Mouse (Mus musculus): ENCODE data around the gene Osbpl6. TPM values are rescaled to one million over a fixed set of nuclear protein-coding genes. Genes with fewer than 3 reads are reported as not detected.

Osbpl6 gene
- total and polyA plus RNA-seq, 3 experiments: 0.22 TPM; not detected in 2

GRCm38 (mm10) chr2:76496006-76496748 lies 89.9 kb downstream of the Osbpl6 start:
- H3K27me3 ChIP-seq (ENCODE audit: insufficient read depth, low read length): no peaks in the 10 kb centered on the region
- no peaks in the 10 kb centered on the region for H3K36me3 ChIP-seq (replicated peaks)
- DNase-seq (ENCODE audit: low spot score) (no peak), ATAC-seq (ENCODE audit: extremely low read depth, insufficient number of reproducible peaks, low FRiP score, poor library complexity, severe bottlenecking) (no peak)
- H3K9me3 ChIP-seq (replicated peaks): no peaks in the 10 kb centered on the region
- no peaks in the 10 kb centered on the region for H3K4me1 ChIP-seq (ENCODE audit: insufficient read depth, low read depth, low read length)
- no peak overlapping the region for H3K4me3 ChIP-seq (ENCODE audit: low read depth, low read length)
- TF ChIP-seq TAL1 (conservative IDR thresholded peaks at IDR 0.05; ENCODE audit: low read depth, low read length): no peak
- TF ChIP-seq CTCF (IDR thresholded peaks at IDR 0.05; ENCODE audit: low read depth, low read length): no peak
- no peak for TF ChIP-seq GATA1 (IDR thresholded peaks at IDR 0.05; ENCODE audit: borderline replicate concordance, low read length)
- no peak for TF ChIP-seq GATA2 (IDR thresholded peaks at IDR 0.05; ENCODE audit: borderline replicate concordance, low read depth, low read length)
- no peak for TF ChIP-seq POLR2AphosphoS5 (IDR thresholded peaks at IDR 0.05; ENCODE audit: insufficient replicate concordance, low read depth, low read length)

GRCm38 (mm10) chr2:76496749-76497140 lies 90.4 kb downstream of the Osbpl6 start:
- Histone ChIP-seq H3K4me1 (ENCODE audit: insufficient read depth, low read depth, low read length) (no peaks in the 10 kb centered on the region), H3K27me3 (ENCODE audit: insufficient read depth, low read length) (no peaks in the 10 kb centered on the region), H3K9me3 (replicated peaks) (no peaks in the 10 kb centered on the region), H3K4me3 (ENCODE audit: low read depth, low read length) (no peak overlapping the region), H3K36me3 (replicated peaks) (no peaks in the 10 kb centered on the region)
- DNase-seq (ENCODE audit: low spot score) (no peak), ATAC-seq (ENCODE audit: extremely low read depth, insufficient number of reproducible peaks, low FRiP score, poor library complexity, severe bottlenecking) (no peak)
- TF ChIP-seq CTCF (IDR thresholded peaks at IDR 0.05; ENCODE audit: low read depth, low read length): no peak
- no peak for TF ChIP-seq POLR2AphosphoS5 (IDR thresholded peaks at IDR 0.05; ENCODE audit: insufficient replicate concordance, low read depth, low read length)
- no peak for TF ChIP-seq GATA2 (IDR thresholded peaks at IDR 0.05; ENCODE audit: borderline replicate concordance, low read depth, low read length)
- no peak for TF ChIP-seq TAL1 (conservative IDR thresholded peaks at IDR 0.05; ENCODE audit: low read depth, low read length)
- no peak for TF ChIP-seq GATA1 (IDR thresholded peaks at IDR 0.05; ENCODE audit: borderline replicate concordance, low read length)

- no peak overlapping the region for H3K4me3 ChIP-seq (ENCODE audit: low read depth, low read length)
- ATAC-seq (ENCODE audit: extremely low read depth, insufficient number of reproducible peaks, low FRiP score, poor library complexity, severe bottlenecking): no peak
- TF ChIP-seq CTCF (IDR thresholded peaks at IDR 0.05; ENCODE audit: low read depth, low read length) (no peak), TAL1 (conservative IDR thresholded peaks at IDR 0.05; ENCODE audit: low read depth, low read length) (no peak), GATA2 (IDR thresholded peaks at IDR 0.05; ENCODE audit: borderline replicate concordance, low read depth, low read length) (no peak), POLR2AphosphoS5 (IDR thresholded peaks at IDR 0.05; ENCODE audit: insufficient replicate concordance, low read depth, low read length) (no peak), GATA1 (IDR thresholded peaks at IDR 0.05; ENCODE audit: borderline replicate concordance, low read length) (no peak)
- no peak for DNase-seq (ENCODE audit: low spot score)
- H3K4me1 ChIP-seq (ENCODE audit: insufficient read depth, low read depth, low read length): no peaks in the 10 kb centered on the region
- no peaks in the 10 kb centered on the region for H3K27me3 ChIP-seq (ENCODE audit: insufficient read depth, low read length)
- no peaks in the 10 kb centered on the region for H3K9me3 ChIP-seq (replicated peaks)
- H3K36me3 ChIP-seq (replicated peaks): no peaks in the 10 kb centered on the region
Measured at GRCm38 (mm10) chr2:76498891-76499290, 92.6 kb downstream of the Osbpl6 start.

GRCm38 (mm10) chr2:76504122-76504839 lies 98.0 kb downstream of the Osbpl6 start:
- Histone ChIP-seq H3K36me3 (replicated peaks) (no peaks in the 10 kb centered on the region), H3K9me3 (replicated peaks) (no peaks in the 10 kb centered on the region), H3K4me1 (ENCODE audit: insufficient read depth, low read depth, low read length) (no peaks in the 10 kb centered on the region), H3K4me3 (ENCODE audit: low read depth, low read length) (no peak overlapping the region), H3K27me3 (ENCODE audit: insufficient read depth, low read length) (no peaks in the 10 kb centered on the region)
- ATAC-seq (ENCODE audit: extremely low read depth, insufficient number of reproducible peaks, low FRiP score, poor library complexity, severe bottlenecking): no peak
- TF ChIP-seq TAL1 (conservative IDR thresholded peaks at IDR 0.05; ENCODE audit: low read depth, low read length) (no peak), GATA1 (IDR thresholded peaks at IDR 0.05; ENCODE audit: borderline replicate concordance, low read length) (no peak), CTCF (IDR thresholded peaks at IDR 0.05; ENCODE audit: low read depth, low read length) (no peak), POLR2AphosphoS5 (IDR thresholded peaks at IDR 0.05; ENCODE audit: insufficient replicate concordance, low read depth, low read length) (no peak), GATA2 (IDR thresholded peaks at IDR 0.05; ENCODE audit: borderline replicate concordance, low read depth, low read length) (no peak)
- DNase-seq (ENCODE audit: low spot score): no peak

- TF ChIP-seq GATA1 (IDR thresholded peaks at IDR 0.05; ENCODE audit: borderline replicate concordance, low read length): no peak
- no peak for TF ChIP-seq CTCF (IDR thresholded peaks at IDR 0.05; ENCODE audit: low read depth, low read length)
- TF ChIP-seq GATA2 (IDR thresholded peaks at IDR 0.05; ENCODE audit: borderline replicate concordance, low read depth, low read length): no peak
- no peak for TF ChIP-seq POLR2AphosphoS5 (IDR thresholded peaks at IDR 0.05; ENCODE audit: insufficient replicate concordance, low read depth, low read length)
- TF ChIP-seq TAL1 (conservative IDR thresholded peaks at IDR 0.05; ENCODE audit: low read depth, low read length): no peak
- DNase-seq (ENCODE audit: low spot score) (no peak), ATAC-seq (ENCODE audit: extremely low read depth, insufficient number of reproducible peaks, low FRiP score, poor library complexity, severe bottlenecking) (no peak)
Measured at GRCm38 (mm10) chr2:76504989-76505388, 98.7 kb downstream of the Osbpl6 start.

GRCm38 (mm10) chr2:76511281-76511721 lies 105.0 kb downstream of the Osbpl6 start:
- DNase-seq (ENCODE audit: low spot score): no peak
- no peaks in the 10 kb centered on the region for H3K27me3 ChIP-seq (ENCODE audit: insufficient read depth, low read length)
- H3K9me3 ChIP-seq (replicated peaks): no peaks in the 10 kb centered on the region

More at GRCm38 (mm10) chr2:76504989-76505388, 98.7 kb downstream of the Osbpl6 start:
- no peaks in the 10 kb centered on the region for H3K27me3 ChIP-seq (ENCODE audit: insufficient read depth, low read length)
- H3K4me1 ChIP-seq (ENCODE audit: insufficient read depth, low read depth, low read length): no peaks in the 10 kb centered on the region
- no peaks in the 10 kb centered on the region for H3K9me3 ChIP-seq (replicated peaks)
- H3K36me3 ChIP-seq (replicated peaks): no peaks in the 10 kb centered on the region
- H3K4me3 ChIP-seq (ENCODE audit: low read depth, low read length): no peak overlapping the region

More at GRCm38 (mm10) chr2:76511281-76511721, 105.0 kb downstream of the Osbpl6 start:
- Histone ChIP-seq H3K4me1 (ENCODE audit: insufficient read depth, low read depth, low read length) (no peaks in the 10 kb centered on the region), H3K36me3 (replicated peaks) (no peaks in the 10 kb centered on the region), H3K4me3 (ENCODE audit: low read depth, low read length) (no peak overlapping the region)
- no peak for TF ChIP-seq TAL1 (conservative IDR thresholded peaks at IDR 0.05; ENCODE audit: low read depth, low read length)
- TF ChIP-seq POLR2AphosphoS5 (IDR thresholded peaks at IDR 0.05; ENCODE audit: insufficient replicate concordance, low read depth, low read length): no peak
- TF ChIP-seq CTCF (IDR thresholded peaks at IDR 0.05; ENCODE audit: low read depth, low read length): no peak
- no peak for TF ChIP-seq GATA2 (IDR thresholded peaks at IDR 0.05; ENCODE audit: borderline replicate concordance, low read depth, low read length)
- TF ChIP-seq GATA1 (IDR thresholded peaks at IDR 0.05; ENCODE audit: borderline replicate concordance, low read length): no peak
- ATAC-seq (ENCODE audit: extremely low read depth, insufficient number of reproducible peaks, low FRiP score, poor library complexity, severe bottlenecking): no peak
